Mouse (Mus musculus) liver, adult 2 months (tissue): ENCODE results near the gene Pcdh19.

Experiments used
- CTCF ChIP-seq: fragments of 200-500 bp; IDR thresholded peaks from 2 replicates; pipeline ENCODE4 v1.5.1; 2011; ENCODE audit warnings: low read depth, low read length, control low read depth
- POLR2A ChIP-seq: fragments of 200-500 bp; IDR thresholded peaks from 2 replicates; pipeline ENCODE4 v1.6.1; 2011; ENCODE audit warnings: low read length, control low read depth; ENCODE audit not compliant: insufficient read depth; ENCODE audit errors: extremely low read depth

GRCm38 (mm10) chrX:133605828-133606227 lies 83.0 kb downstream of the Pcdh19 start:
- TF ChIP-seq CTCF = no peak
- TF ChIP-seq POLR2A = no peak
